Mouse (Mus musculus): Measurements from ENCODE around the gene Macrod1. TPM values are rescaled to one million over a fixed set of nuclear protein-coding genes. Genes with fewer than 3 reads are reported as not detected.

The Macrod1 gene
- polyA plus RNA-seq, 1 experiment from 2014 or later = 5.8 TPM

DNA sequence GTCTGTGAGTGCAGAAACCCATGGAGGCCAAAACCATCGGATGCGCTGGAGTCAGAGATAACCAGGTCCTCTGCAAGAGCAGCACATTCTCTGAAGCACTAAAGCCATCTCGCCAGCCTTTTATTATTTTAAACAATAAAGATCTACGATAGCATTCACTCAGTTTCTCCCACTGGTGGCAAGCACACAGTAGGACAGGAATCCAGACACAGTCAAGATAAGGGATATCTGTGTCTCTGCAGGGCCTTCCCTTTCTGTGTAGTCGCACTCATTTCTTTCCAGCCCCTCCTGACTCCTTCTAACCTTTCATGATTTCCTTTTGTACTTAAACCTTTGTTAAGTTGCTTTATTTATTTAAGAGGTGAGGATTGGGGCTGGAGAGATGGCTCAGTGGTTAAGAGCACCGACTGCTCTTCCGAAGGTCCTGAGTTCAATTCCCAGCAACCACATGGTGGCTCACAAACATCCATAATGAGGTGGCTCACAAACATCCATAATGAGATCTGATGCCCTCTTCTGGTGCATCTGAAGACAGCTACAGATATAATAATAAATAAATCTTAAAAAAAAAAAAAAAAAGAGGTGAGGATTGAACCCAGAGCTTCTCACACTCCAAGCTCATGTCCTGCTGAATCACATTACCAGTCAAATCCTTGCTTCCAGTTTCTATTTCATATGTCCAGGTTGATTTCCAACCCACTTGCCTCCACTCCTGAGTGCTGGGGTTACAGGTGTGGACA is 153.5 kb downstream of the Macrod1 start:
- H3K4me3 ChIP-seq (ENCODE audit: low read depth, low read length) = no peak overlapping the region
- H3K27me3 ChIP-seq (ENCODE audit: control insufficient read depth, insufficient read depth, low read depth, low read length) = no peaks in the 10 kb centered on the region
- no peak overlapping the region for H3K9ac ChIP-seq (ENCODE audit: low read depth, low read length)
- peaks cover 24% of the 10 kb centered on the region for H3K4me1 ChIP-seq (ENCODE audit: control insufficient read depth, low read depth, low read length)
- no peaks in the 10 kb centered on the region for H3K9me3 ChIP-seq (replicated peaks; ENCODE audit: control insufficient read depth, low read length)
- H3K4me2 ChIP-seq (ENCODE audit: low read depth, low read length) = no peak overlapping the region
- WGBS (ENCODE audit: insufficient replicate concordance) = 80% methylated on average over 7 of the region's 7 CpGs
- no peak overlapping the region for H3K27ac ChIP-seq (ENCODE audit: low read length)
- no peak for ATAC-seq (ENCODE audit: low read depth)
- peaks cover 18% of the 10 kb centered on the region for H3K36me3 ChIP-seq (ENCODE audit: control insufficient read depth, insufficient read depth)

DNA sequence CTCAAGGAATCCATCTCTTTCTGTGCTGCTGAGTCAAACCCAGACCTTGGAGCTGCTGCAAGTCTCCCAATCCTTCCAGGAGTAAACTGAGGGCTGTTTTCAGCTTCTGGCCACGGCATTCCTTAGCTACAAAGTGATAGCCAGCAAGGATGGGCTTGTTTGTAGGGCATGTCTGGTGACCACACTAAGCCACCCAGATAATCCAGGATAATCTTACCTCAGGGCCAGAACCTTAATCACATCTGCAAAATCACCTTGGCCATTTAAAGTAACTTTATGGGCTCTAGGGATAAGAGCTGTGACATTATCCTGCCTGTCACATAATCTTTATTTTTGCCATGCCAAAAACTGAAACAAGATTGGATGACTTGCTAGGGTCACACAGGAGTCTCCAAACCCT is 155.6 kb downstream of the Macrod1 start:
- Histone ChIP-seq H3K9ac (ENCODE audit: low read depth, low read length) (no peak overlapping the region), H3K9me3 (replicated peaks; ENCODE audit: control insufficient read depth, low read length) (no peaks in the 10 kb centered on the region), H3K36me3 (ENCODE audit: control insufficient read depth, insufficient read depth) (peaks cover 24% of the 10 kb centered on the region), H3K4me3 (ENCODE audit: low read depth, low read length) (no peak overlapping the region), H3K27me3 (ENCODE audit: control insufficient read depth, insufficient read depth, low read depth, low read length) (no peaks in the 10 kb centered on the region), H3K27ac (ENCODE audit: low read length) (no peak overlapping the region), H3K4me2 (ENCODE audit: low read depth, low read length) (no peak overlapping the region), H3K4me1 (ENCODE audit: control insufficient read depth, low read depth, low read length) (peaks cover 26% of the 10 kb centered on the region)
- ATAC-seq (ENCODE audit: low read depth) = no peak
- WGBS (ENCODE audit: insufficient replicate concordance) = 77% methylated on average over 1 of the region's 1 CpGs

DNA sequence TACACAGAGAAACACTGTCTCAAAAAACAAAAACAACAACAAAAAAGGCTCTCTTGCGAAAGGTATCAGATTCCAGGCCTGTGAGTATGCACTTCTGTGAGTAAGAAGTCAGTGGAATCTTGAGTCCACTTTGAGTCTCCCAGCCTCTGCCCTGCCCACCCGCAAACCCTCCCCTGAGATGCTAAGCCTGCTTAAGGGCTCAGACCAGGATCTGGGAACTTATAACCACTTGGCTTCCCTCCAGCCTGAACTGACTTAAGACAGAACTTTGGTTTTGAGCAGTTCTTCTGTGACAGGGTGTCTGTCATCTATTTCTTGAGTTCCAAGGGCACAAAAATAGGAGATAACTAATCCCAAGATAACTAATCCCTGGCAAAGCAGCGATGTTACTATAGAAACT is 156.4 kb downstream of the Macrod1 start:
- no peak for ATAC-seq (ENCODE audit: low read depth)
- Histone ChIP-seq H3K27ac (ENCODE audit: low read length) (no peak overlapping the region), H3K9ac (ENCODE audit: low read depth, low read length) (no peak overlapping the region), H3K4me3 (ENCODE audit: low read depth, low read length) (no peak overlapping the region), H3K27me3 (ENCODE audit: control insufficient read depth, insufficient read depth, low read depth, low read length) (no peaks in the 10 kb centered on the region), H3K9me3 (replicated peaks; ENCODE audit: control insufficient read depth, low read length) (no peaks in the 10 kb centered on the region), H3K4me1 (ENCODE audit: control insufficient read depth, low read depth, low read length) (peaks cover 29% of the 10 kb centered on the region), H3K4me2 (ENCODE audit: low read depth, low read length) (no peak overlapping the region), H3K36me3 (ENCODE audit: control insufficient read depth, insufficient read depth) (peaks cover 24% of the 10 kb centered on the region)
- 84% methylated on average over 3 of the region's 3 CpGs for WGBS (ENCODE audit: insufficient replicate concordance)

- no peak for ATAC-seq (ENCODE audit: low read depth)
- no peak overlapping the region for H3K27ac ChIP-seq (ENCODE audit: low read length)
- no peak overlapping the region for H3K4me2 ChIP-seq (ENCODE audit: low read depth, low read length)
These were observed 157.9 kb downstream of the Macrod1 start for GRCm38 (mm10) chr19:7214484-7214883.

DNA sequence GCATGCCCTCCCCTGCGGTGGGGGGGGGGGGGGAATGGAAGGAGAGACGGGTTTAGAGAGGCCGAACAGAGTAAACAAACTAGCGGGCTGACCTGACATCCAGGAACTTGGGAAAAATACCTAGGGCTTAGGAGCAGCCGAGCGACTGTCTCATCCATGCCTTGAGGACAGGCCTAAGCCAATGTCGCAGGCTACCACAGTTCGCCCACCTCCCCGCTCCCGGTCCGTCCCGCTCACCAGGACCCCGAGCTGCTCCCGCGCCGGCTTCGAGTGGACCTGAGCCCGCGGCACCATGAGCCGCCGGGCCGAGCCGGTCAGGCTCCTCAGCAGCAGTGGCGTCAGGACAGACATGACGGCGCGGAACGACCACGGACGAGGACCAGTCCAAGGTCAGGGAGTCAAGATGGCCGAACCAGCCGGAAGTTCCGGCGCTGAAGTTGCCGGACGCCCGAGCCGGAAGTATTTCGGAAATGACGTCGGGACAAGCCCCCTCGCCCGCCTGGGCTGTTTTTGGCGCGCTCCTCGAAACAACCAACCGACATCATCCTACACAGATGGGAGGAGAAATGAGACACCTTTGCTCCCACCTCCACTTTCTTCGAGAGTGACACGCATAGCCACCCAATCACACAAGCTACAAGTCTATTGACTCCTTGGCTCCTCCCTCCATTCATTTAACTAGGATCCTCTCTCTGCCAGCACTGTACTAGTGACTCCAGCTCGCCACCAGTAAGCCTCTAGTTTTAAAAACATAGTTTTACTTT is 160.7 kb downstream of the Macrod1 start, which contains the start of gene Cox8a:
Cox8a (minus strand) TSS at position 455 of the 764 bp plus-strand sequence.
- H3K27ac ChIP-seq (ENCODE audit: low read length) = peak within 1 kb of the TSS; percentile 78
- peak; percentile 98 for ATAC-seq (ENCODE audit: low read depth)

More at GRCm38 (mm10) chr19:7214484-7214883, 157.9 kb downstream of the Macrod1 start:
- Histone ChIP-seq H3K4me1 (ENCODE audit: control insufficient read depth, low read depth, low read length) (peaks cover 32% of the 10 kb centered on the region), H3K4me3 (ENCODE audit: low read depth, low read length) (no peak overlapping the region), H3K36me3 (ENCODE audit: control insufficient read depth, insufficient read depth) (peaks cover 24% of the 10 kb centered on the region), H3K9ac (ENCODE audit: low read depth, low read length) (no peak overlapping the region), H3K27me3 (ENCODE audit: control insufficient read depth, insufficient read depth, low read depth, low read length) (no peaks in the 10 kb centered on the region), H3K9me3 (replicated peaks; ENCODE audit: control insufficient read depth, low read length) (no peaks in the 10 kb centered on the region)
- 72% methylated on average over 5 of the region's 5 CpGs for WGBS (ENCODE audit: insufficient replicate concordance)

DNA sequence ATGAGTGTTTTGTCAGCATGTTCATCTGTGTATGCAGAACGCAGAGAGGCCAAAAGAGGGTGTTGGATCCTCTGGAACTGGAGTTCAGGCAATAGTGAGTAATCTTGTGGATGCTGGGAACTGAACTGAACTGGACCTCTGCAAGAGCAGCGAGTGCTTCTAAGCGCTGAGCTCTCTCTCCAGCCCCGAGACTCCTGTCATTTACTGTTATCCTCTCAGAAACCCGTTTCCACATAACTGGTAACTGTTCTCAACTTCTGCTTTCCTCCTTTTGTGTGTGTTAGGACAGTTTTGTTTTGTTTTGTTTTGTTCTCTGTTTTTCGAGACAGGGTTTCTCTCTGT is 161.3 kb downstream of the Macrod1 start:
- Histone ChIP-seq H3K9ac (ENCODE audit: low read depth, low read length) (peak overlapping the region; percentile 65), H3K4me2 (ENCODE audit: low read depth, low read length) (peak overlapping the region; percentile 95), H3K27ac (ENCODE audit: low read length) (peak overlapping the region; percentile 53), H3K4me3 (ENCODE audit: low read depth, low read length) (peak overlapping the region; percentile 72), H3K4me1 (ENCODE audit: control insufficient read depth, low read depth, low read length) (peaks cover 32% of the 10 kb centered on the region), H3K27me3 (ENCODE audit: control insufficient read depth, insufficient read depth, low read depth, low read length) (no peaks in the 10 kb centered on the region), H3K9me3 (replicated peaks; ENCODE audit: control insufficient read depth, low read length) (no peaks in the 10 kb centered on the region), H3K36me3 (ENCODE audit: control insufficient read depth, insufficient read depth) (peaks cover 20% of the 10 kb centered on the region)
- ATAC-seq (ENCODE audit: low read depth) = 0 out of 2 replicates have a peak, but pooled peaks have one; percentile 4
- 4% methylated on average over 6 of the region's 6 CpGs for WGBS (ENCODE audit: insufficient replicate concordance)

More for the DNA sequence above, 160.7 kb downstream of the Macrod1 start, which contains the start of gene Cox8a:
- Histone ChIP-seq H3K4me1 (ENCODE audit: control insufficient read depth, low read depth, low read length) (peaks cover 32% of the 10 kb centered on the region), H3K9ac (ENCODE audit: low read depth, low read length) (peak within 1 kb of the TSS; percentile 77), H3K27me3 (ENCODE audit: control insufficient read depth, insufficient read depth, low read depth, low read length) (no peaks in the 10 kb centered on the region), H3K9me3 (replicated peaks; ENCODE audit: control insufficient read depth, low read length) (no peaks in the 10 kb centered on the region), H3K36me3 (ENCODE audit: control insufficient read depth, insufficient read depth) (peaks cover 20% of the 10 kb centered on the region), H3K4me3 (ENCODE audit: low read depth, low read length) (peak within 1 kb of the TSS; percentile 72), H3K4me2 (ENCODE audit: low read depth, low read length) (peak within 1 kb of the TSS; percentile 95)
- WGBS (ENCODE audit: insufficient replicate concordance) = under 1% methylated on average over 50 of the region's 50 CpGs

DNA sequence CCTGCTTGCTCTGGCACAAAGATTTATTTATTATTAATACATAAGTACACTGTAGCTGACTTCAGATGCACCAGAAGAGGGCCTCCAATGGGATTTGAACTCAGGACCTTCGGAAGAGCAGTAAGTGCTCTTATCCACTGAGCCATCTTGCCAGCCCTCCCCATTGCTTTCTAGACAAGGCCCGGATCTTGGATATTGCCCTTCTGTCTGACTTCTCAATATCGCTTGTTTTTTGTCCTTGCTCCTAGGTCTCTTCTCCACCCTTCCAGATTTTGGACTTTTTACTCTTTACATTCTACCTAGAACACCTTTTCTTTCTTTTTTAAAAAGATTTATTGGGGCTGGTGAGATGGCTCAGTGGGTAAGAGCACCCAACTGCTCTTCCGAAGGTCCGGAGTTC is 162.1 kb downstream of the Macrod1 start:
- Histone ChIP-seq H3K4me1 (ENCODE audit: control insufficient read depth, low read depth, low read length) (peaks cover 32% of the 10 kb centered on the region), H3K36me3 (ENCODE audit: control insufficient read depth, insufficient read depth) (peaks cover 19% of the 10 kb centered on the region), H3K27me3 (ENCODE audit: control insufficient read depth, insufficient read depth, low read depth, low read length) (no peaks in the 10 kb centered on the region), H3K4me3 (ENCODE audit: low read depth, low read length) (no peak overlapping the region), H3K4me2 (ENCODE audit: low read depth, low read length) (no peak overlapping the region), H3K9ac (ENCODE audit: low read depth, low read length) (no peak overlapping the region), H3K9me3 (replicated peaks; ENCODE audit: control insufficient read depth, low read length) (no peaks in the 10 kb centered on the region), H3K27ac (ENCODE audit: low read length) (no peak overlapping the region)
- WGBS (ENCODE audit: insufficient replicate concordance) = 87% methylated on average over 5 of the region's 5 CpGs
- ATAC-seq (ENCODE audit: low read depth) = no peak

DNA sequence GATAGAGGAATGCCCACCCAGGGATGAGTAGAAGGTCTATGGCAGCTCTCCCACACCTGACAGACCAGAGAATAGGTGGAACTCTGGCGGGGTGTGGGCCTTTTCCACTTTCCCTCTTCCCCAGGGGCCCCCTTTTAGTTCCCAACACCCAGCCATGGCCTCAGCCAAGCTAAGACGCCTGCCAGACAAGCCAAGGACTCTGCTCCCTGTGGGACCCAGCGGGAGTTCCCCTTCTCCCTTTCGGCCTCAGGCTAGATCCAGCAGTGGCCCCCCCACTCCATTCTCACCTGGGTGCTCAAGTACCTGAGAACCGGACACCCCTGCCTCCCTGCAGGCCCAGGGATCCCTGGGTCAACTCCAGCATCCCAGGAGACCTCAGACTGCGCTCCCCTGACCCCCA is 165.6 kb downstream of the Macrod1 start:
- no peak overlapping the region for H3K27ac ChIP-seq (ENCODE audit: low read length)
- WGBS (ENCODE audit: insufficient replicate concordance) = 77% methylated on average over 6 of the region's 6 CpGs
- ATAC-seq (ENCODE audit: low read depth) = no peak

GRCm38 (mm10) chr19:7223488-7223887 is 166.9 kb downstream of the Macrod1 start:
- peaks cover 13% of the 10 kb centered on the region for H3K36me3 ChIP-seq (ENCODE audit: control insufficient read depth, insufficient read depth)
- no peak overlapping the region for H3K27ac ChIP-seq (ENCODE audit: low read length)
- H3K4me3 ChIP-seq (ENCODE audit: low read depth, low read length) = no peak overlapping the region
- no peaks in the 10 kb centered on the region for H3K27me3 ChIP-seq (ENCODE audit: control insufficient read depth, insufficient read depth, low read depth, low read length)
- no peak for ATAC-seq (ENCODE audit: low read depth)
- no peaks in the 10 kb centered on the region for H3K9me3 ChIP-seq (replicated peaks; ENCODE audit: control insufficient read depth, low read length)
- H3K4me1 ChIP-seq (ENCODE audit: control insufficient read depth, low read depth, low read length) = no peaks in the 10 kb centered on the region
- no peak overlapping the region for H3K9ac ChIP-seq (ENCODE audit: low read depth, low read length)
- H3K4me2 ChIP-seq (ENCODE audit: low read depth, low read length) = no peak overlapping the region

More for the DNA sequence above, 165.6 kb downstream of the Macrod1 start:
- Histone ChIP-seq H3K4me2 (ENCODE audit: low read depth, low read length) (no peak overlapping the region), H3K4me3 (ENCODE audit: low read depth, low read length) (no peak overlapping the region), H3K36me3 (ENCODE audit: control insufficient read depth, insufficient read depth) (peaks cover 1% of the 10 kb centered on the region), H3K27me3 (ENCODE audit: control insufficient read depth, insufficient read depth, low read depth, low read length) (no peaks in the 10 kb centered on the region), H3K4me1 (ENCODE audit: control insufficient read depth, low read depth, low read length) (peaks cover 6% of the 10 kb centered on the region), H3K9ac (ENCODE audit: low read depth, low read length) (no peak overlapping the region), H3K9me3 (replicated peaks; ENCODE audit: control insufficient read depth, low read length) (no peaks in the 10 kb centered on the region)
